Mouse (Mus musculus) limb, embryonic 15.5 days (tissue): Measurements from ENCODE around the gene Ube2g2. TPM values are rescaled to one million over a fixed set of nuclear protein-coding genes. Genes with fewer than 3 reads are reported as not detected.

Experiments used
- ATAC-seq: fragments of 200-750 bp; cut with Nextera tagmentation; 2 replicates; pipeline ENCODE4 v1.8.0; 2017; ENCODE audit warnings: low read depth, moderate TSS enrichment; ENCODE audit not compliant: insufficient number of reproducible peaks, low FRiP score, low TSS enrichment
- H3K27ac ChIP-seq: fragments of 300-500 bp; sonication (generic); 2 replicates; pipeline ENCODE4 v1.5.1; 2015; ENCODE audit warnings: moderate library complexity, mild to moderate bottlenecking, inconsistent platforms
- H3K27me3 ChIP-seq: fragments of 300-500 bp; sonication (generic); 2 replicates; pipeline ENCODE4 v1.6.1; 2015; ENCODE audit warnings: inconsistent platforms
- H3K36me3 ChIP-seq: fragments of 300-500 bp; sonication (generic); 2 replicates; pipeline ENCODE4 v1.6.1; 2015; ENCODE audit warnings: inconsistent platforms
- H3K4me1 ChIP-seq: fragments of 300-500 bp; sonication (generic); 2 replicates; pipeline ENCODE4 v1.6.1; 2015; ENCODE audit warnings: inconsistent platforms
- H3K4me2 ChIP-seq: fragments of 300-500 bp; sonication (generic); 2 replicates; pipeline ENCODE4 v1.6.1; 2015; ENCODE audit warnings: mild to moderate bottlenecking, inconsistent platforms
- H3K4me3 ChIP-seq: fragments of 300-500 bp; sonication (generic); 2 replicates; pipeline ENCODE4 v1.5.1; 2015; ENCODE audit warnings: mild to moderate bottlenecking, inconsistent platforms
- H3K9ac ChIP-seq: fragments of 300-500 bp; sonication (generic); 2 replicates; pipeline ENCODE4 v1.6.1; 2015; ENCODE audit warnings: inconsistent platforms
- H3K9me3 ChIP-seq: fragments of 300-500 bp; sonication (generic); 2 replicates; pipeline ENCODE4 v1.6.1; 2016; ENCODE audit warnings: inconsistent platforms
- WGBS: fragments of 180-500 bp; shearing (Covaris S2); methylation state at CpG from one replicate; pipeline ENCODE4 v1.1.7; 2015; 5-methylcytosine and 5-hydroxymethylcytosine counted together
- polyA plus RNA-seq: library from polyadenylated mRNA; unstranded; fragments of >200 nt; fragmentation: Nextera tagmentation; extraction: Ambion mirVana; gene quantifications from 2 replicates; pipeline ENCODE4 v1.2.1, GENCODE M21; 2015

Ube2g2 gene
- polyA plus RNA-seq, 1 experiment from 2014 or later, result 99.8 TPM

- Histone ChIP-seq H3K27ac (no peak overlapping the region), H3K9me3 (no peaks in the 10 kb centered on the region), H3K4me2 (no peak overlapping the region), H3K4me3 (no peak overlapping the region), H3K36me3 (peaks cover 13% of the 10 kb centered on the region), H3K4me1 (peaks cover 29% of the 10 kb centered on the region), H3K9ac (no peak overlapping the region), H3K27me3 (no peaks in the 10 kb centered on the region)
- no peak for ATAC-seq
- WGBS, result 55% methylated on average over 2 of the region's 2 CpGs
Observed at GRCm38 (mm10) chr10:77627497-77627896, 5.4 kb downstream of the Ube2g2 start.

- H3K4me2 ChIP-seq, result no peak overlapping the region
- no peak overlapping the region for H3K9ac ChIP-seq
- WGBS, result 79% methylated on average over 3 of the region's 3 CpGs
- H3K4me1 ChIP-seq, result peaks cover 24% of the 10 kb centered on the region
- no peak overlapping the region for H3K27ac ChIP-seq
- no peaks in the 10 kb centered on the region for H3K9me3 ChIP-seq
- no peak for ATAC-seq
- no peaks in the 10 kb centered on the region for H3K27me3 ChIP-seq
- peaks cover 26% of the 10 kb centered on the region for H3K36me3 ChIP-seq
- H3K4me3 ChIP-seq, result no peak overlapping the region
Observed at GRCm38 (mm10) chr10:77629163-77629562, 7.1 kb downstream of the Ube2g2 start.

DNA sequence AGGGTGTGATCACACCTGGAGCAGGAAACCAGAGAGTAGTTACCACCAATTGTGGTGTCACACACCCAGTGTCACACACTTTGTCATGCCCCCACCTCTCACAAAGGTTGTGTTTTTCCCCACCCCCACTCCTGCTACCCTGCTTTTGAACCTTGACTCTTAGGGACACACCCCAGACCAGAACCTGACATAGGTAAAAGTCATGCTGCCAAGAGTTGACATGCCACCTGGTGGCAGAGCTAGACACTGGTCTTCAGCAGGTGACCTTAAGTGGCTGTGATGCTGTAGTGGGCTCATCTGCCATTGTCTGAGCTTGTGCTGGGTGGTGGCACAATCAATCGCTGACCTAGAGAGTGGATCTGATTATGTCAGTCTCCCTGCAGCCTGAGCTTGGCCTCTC lies 7.9 kb downstream of the Ube2g2 start:
- H3K4me3 ChIP-seq, result no peak overlapping the region
- no peak overlapping the region for H3K27ac ChIP-seq
- H3K36me3 ChIP-seq, result peaks cover 30% of the 10 kb centered on the region
- H3K9me3 ChIP-seq, result no peaks in the 10 kb centered on the region
- H3K27me3 ChIP-seq, result no peaks in the 10 kb centered on the region
- H3K9ac ChIP-seq, result no peak overlapping the region
- no peak overlapping the region for H3K4me2 ChIP-seq
- H3K4me1 ChIP-seq, result peaks cover 20% of the 10 kb centered on the region
- no peak for ATAC-seq
- WGBS, result 97% methylated on average over 1 of the region's 1 CpGs

DNA sequence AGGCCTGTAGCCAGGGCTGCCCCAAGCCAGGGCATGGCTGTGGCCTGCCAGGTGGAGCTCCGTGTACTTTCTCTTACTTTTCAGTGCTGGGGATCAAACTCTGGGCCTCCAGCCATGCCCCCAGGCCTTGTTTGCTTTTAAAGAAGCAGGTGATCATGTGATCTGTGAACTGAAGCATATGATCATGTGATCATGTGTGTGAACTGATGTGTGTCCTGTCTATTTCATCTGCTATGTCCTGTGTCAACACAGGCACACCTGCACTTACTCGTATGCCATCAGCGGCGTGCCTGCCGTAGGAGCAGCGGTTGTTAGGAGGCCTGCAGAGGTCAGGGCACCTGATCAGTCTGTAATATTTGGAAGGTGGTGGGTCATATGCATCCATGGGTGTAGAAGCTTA lies 11.9 kb downstream of the Ube2g2 start:
- H3K27ac ChIP-seq, result no peak overlapping the region
- 80% methylated on average over 6 of the region's 6 CpGs for WGBS

DNA sequence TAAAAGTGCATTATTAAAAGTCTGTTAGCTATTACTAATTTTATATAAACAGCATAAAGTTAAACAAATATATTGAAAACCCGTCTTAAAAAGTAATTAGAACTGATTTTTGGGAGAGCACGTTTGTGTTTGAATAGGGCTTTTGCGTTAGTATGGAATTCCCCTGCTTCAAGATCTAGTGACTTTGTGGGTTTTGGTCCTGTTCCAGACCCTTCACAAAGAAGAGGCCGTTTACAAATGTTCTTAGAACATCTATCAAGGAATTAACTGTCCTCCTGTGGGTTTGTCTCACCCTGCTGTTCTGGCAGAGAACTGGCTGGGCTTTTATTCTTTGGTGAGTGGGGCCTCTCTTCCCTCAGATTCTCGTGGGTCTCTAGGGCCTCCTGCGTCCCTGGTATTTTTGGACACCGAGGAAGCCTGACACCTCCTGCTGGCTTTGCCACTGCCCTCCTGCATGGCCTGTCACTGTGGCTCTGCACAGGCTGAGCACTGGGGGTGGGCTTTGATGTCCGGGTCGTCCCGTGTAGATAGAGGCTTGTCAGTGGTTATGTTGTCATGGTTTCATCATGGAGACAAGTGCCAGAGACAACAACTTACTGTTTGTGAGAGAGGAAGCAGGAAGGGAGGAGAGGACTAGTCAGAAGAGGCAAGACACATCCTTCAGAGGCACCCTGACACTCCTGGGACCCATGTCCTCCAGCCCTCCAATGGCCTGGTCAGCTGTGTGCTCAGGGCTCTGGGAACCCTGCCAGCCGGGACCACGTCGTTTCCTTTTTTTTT lies 12.6 kb downstream of the Ube2g2 start:
- ATAC-seq, result 0 out of 2 replicates have a peak, but pooled peaks have one; percentile 30
- 61% methylated on average over 13 of the region's 13 CpGs for WGBS
- H3K9ac ChIP-seq, result no peak overlapping the region
- peaks cover 13% of the 10 kb centered on the region for H3K4me1 ChIP-seq
- H3K27ac ChIP-seq, result no peak overlapping the region
- no peak overlapping the region for H3K4me3 ChIP-seq
- H3K9me3 ChIP-seq, result no peaks in the 10 kb centered on the region
- no peaks in the 10 kb centered on the region for H3K27me3 ChIP-seq
- peaks cover 59% of the 10 kb centered on the region for H3K36me3 ChIP-seq
- no peak overlapping the region for H3K4me2 ChIP-seq

More for the DNA sequence above, 11.9 kb downstream of the Ube2g2 start:
- peaks cover 13% of the 10 kb centered on the region for H3K4me1 ChIP-seq
- no peak overlapping the region for H3K9ac ChIP-seq
- H3K9me3 ChIP-seq, result no peaks in the 10 kb centered on the region
- no peak for ATAC-seq
- no peaks in the 10 kb centered on the region for H3K27me3 ChIP-seq
- H3K4me2 ChIP-seq, result no peak overlapping the region
- no peak overlapping the region for H3K4me3 ChIP-seq
- peaks cover 58% of the 10 kb centered on the region for H3K36me3 ChIP-seq

DNA sequence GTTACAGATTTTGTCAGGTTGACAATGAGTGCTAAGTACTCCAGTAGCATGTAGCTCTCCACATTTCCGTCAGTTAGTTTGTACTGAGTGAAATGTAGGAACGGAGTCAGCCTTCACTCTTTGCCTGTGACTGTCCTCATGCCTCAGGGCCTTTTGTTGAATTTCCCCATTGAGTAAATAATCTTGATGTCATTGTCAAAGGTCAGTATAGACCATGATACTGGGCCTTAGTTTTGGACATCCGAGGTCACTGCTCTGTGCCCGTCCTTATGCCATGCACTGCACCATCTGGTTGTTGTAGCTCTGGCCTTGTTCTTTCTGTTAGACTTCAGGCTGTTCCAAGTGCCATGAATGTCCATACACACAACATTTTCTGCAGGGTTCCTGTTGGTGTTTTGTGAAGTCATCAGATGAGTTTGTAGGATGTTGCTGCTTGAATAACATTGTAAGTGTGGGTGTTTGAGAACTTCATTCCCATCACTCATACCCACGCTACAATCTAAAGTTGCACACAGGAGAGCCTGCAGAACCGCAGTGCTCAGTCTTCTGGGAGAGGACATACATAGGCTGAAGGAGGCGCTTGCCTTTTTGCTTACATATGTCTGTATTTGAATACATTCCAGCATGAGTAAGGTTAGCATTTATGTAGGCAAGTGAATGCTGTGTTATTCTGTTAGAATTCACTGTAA lies 14.3 kb downstream of the Ube2g2 start:
- no peak for ATAC-seq
- H3K4me3 ChIP-seq, result no peak overlapping the region
- H3K27ac ChIP-seq, result no peak overlapping the region
- H3K4me2 ChIP-seq, result no peak overlapping the region
- peaks cover 13% of the 10 kb centered on the region for H3K4me1 ChIP-seq
- no peaks in the 10 kb centered on the region for H3K27me3 ChIP-seq
- no peaks in the 10 kb centered on the region for H3K9me3 ChIP-seq
- no peak overlapping the region for H3K9ac ChIP-seq
- 95% methylated on average over 7 of the region's 7 CpGs for WGBS
- H3K36me3 ChIP-seq, result peaks cover 64% of the 10 kb centered on the region

DNA sequence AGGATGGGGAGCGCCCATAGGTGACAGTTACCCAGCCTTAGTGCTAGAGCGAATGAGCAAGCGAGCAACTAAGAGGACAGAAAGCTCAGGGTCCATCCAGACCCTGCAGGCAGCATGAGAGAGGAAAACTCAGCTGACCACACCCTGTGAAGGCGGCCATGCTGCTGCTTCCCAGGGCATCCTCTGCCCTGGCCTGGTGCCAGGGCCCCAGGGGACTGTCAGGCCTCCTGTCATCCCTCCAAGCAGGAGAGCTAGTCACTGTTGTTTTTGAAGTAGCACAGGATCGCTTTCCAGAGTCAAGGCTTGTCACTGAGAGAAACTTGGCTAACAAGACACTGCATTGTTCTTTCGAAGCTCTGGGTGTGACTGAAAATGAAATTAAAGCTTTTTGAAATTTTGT lies 16.9 kb downstream of the Ube2g2 start:
- WGBS, result 77% methylated on average over 6 of the region's 6 CpGs
- no peak for ATAC-seq

GRCm38 (mm10) chr10:77643160-77643559 lies 21.1 kb downstream of the Ube2g2 start:
- WGBS, result 76% methylated on average over 7 of the region's 7 CpGs
- peaks cover 68% of the 10 kb centered on the region for H3K36me3 ChIP-seq
- H3K4me3 ChIP-seq, result no peak overlapping the region
- no peak overlapping the region for H3K9ac ChIP-seq
- peaks cover 2% of the 10 kb centered on the region; the same call in 1 of the 2 replicates for H3K4me1 ChIP-seq
- no peaks in the 10 kb centered on the region for H3K27me3 ChIP-seq
- no peak overlapping the region for H3K4me2 ChIP-seq
- ATAC-seq, result no peak
- no peak overlapping the region for H3K27ac ChIP-seq
- no peaks in the 10 kb centered on the region for H3K9me3 ChIP-seq

More for the DNA sequence above, 16.9 kb downstream of the Ube2g2 start:
- Histone ChIP-seq H3K9ac (no peak overlapping the region), H3K4me2 (no peak overlapping the region), H3K27me3 (no peaks in the 10 kb centered on the region), H3K4me1 (peaks cover 8% of the 10 kb centered on the region), H3K27ac (no peak overlapping the region), H3K4me3 (no peak overlapping the region), H3K36me3 (peaks cover 64% of the 10 kb centered on the region), H3K9me3 (no peaks in the 10 kb centered on the region)

GRCm38 (mm10) chr10:77645571-77645970 lies 23.5 kb downstream of the Ube2g2 start:
- H3K27me3 ChIP-seq, result no peaks in the 10 kb centered on the region
- no peaks in the 10 kb centered on the region for H3K9me3 ChIP-seq
- H3K4me3 ChIP-seq, result no peak overlapping the region
- H3K4me1 ChIP-seq, result peaks cover 18% of the 10 kb centered on the region
- no peak for ATAC-seq
- H3K27ac ChIP-seq, result no peak overlapping the region
- peaks cover 60% of the 10 kb centered on the region for H3K36me3 ChIP-seq
- 89% methylated on average over 5 of the region's 5 CpGs for WGBS
- H3K4me2 ChIP-seq, result no peak overlapping the region
- H3K9ac ChIP-seq, result no peak overlapping the region

DNA sequence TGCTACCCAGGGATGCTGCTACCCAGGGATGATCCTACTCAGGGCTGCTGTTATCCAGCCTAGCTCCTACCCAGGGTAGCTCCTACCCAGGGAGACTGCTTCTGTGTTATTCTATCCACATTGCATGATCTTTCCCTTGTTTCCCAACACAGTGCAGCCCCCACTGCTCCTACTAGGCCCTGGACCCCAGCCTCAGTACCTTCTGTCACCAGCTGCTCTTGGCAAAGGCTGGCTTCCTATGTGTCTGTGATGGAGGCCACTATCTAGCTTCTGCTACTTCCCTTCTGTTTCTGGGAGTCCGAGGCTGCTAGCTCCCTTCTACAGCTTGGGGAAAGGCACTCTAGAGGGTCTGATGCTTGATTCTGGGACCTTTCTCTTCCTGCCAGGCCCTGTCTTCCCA lies 25.4 kb downstream of the Ube2g2 start:
- H3K4me1 ChIP-seq, result peaks cover 22% of the 10 kb centered on the region
- H3K9me3 ChIP-seq, result no peaks in the 10 kb centered on the region
- 88% methylated on average over 1 of the region's 1 CpGs for whole genome bisulfite sequencing
- no peak for ATAC-seq
- no peak overlapping the region for H3K4me2 ChIP-seq
- no peak overlapping the region for H3K4me3 ChIP-seq
- no peaks in the 10 kb centered on the region for H3K27me3 ChIP-seq
- H3K9ac ChIP-seq, result no peak overlapping the region
- H3K36me3 ChIP-seq, result peaks cover 44% of the 10 kb centered on the region
- no peak overlapping the region for H3K27ac ChIP-seq

DNA sequence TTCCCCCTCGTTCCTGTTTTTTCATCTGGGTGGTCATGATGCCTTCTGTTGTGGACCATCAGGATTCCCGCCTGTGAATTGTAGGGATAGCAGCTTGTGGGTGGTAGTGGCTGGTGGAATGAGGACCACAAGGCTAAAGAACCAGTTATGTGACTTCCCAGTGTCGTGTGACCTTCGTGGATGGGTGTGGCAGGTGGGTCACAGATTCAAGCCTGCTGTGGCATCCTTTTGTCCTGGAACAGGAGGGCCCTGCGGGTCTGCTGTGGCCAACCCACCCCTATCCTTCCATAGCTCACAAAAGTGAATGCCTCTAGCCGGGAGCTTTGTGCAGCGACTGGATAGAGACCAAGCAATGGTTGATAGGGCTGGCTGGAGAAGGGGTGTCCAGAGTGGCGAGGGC lies 25.8 kb downstream of the Ube2g2 start:
- Histone ChIP-seq H3K4me2 (no peak overlapping the region), H3K27me3 (no peaks in the 10 kb centered on the region), H3K4me1 (peaks cover 22% of the 10 kb centered on the region), H3K27ac (no peak overlapping the region), H3K9ac (no peak overlapping the region), H3K4me3 (no peak overlapping the region), H3K9me3 (no peaks in the 10 kb centered on the region), H3K36me3 (peaks cover 42% of the 10 kb centered on the region)
- no peak for ATAC-seq
- 90% methylated on average over 8 of the region's 8 CpGs for WGBS

GRCm38 (mm10) chr10:77652046-77652445 lies 30.0 kb downstream of the Ube2g2 start:
- Histone ChIP-seq H3K27ac (no peak overlapping the region), H3K4me1 (peaks cover 22% of the 10 kb centered on the region), H3K4me2 (no peak overlapping the region), H3K36me3 (0 out of 2 replicates have a peak, but pooled peaks cover 4% of the 10 kb centered on the region), H3K9me3 (no peaks in the 10 kb centered on the region), H3K4me3 (no peak overlapping the region), H3K9ac (no peak overlapping the region), H3K27me3 (no peaks in the 10 kb centered on the region)
- 77% methylated on average over 9 of the region's 9 CpGs for WGBS
- no peak for ATAC-seq
